Mouse (Mus musculus) layer of hippocampus, postnatal 10 days (tissue): ENCODE results near the gene Lrfn1. TPM values are rescaled to one million over a fixed set of nuclear protein-coding genes. Genes with fewer than 3 reads are reported as not detected.

Experiments
- DNase-seq, 2 experiments: peaks; one replicate each; pipeline ENCODE4 v3.0.0; 2021; ENCODE audit warnings: low spot score in 2 of 2
- long read RNA-seq: library from polyadenylated mRNA; stranded (forward); transcript quantifications from one replicate; pipeline ENCODE4 v2.0.0, GENCODE M21; 2023
- total RNA-seq, 2 experiments: library from RNA; stranded (reverse); gene quantifications; 2 replicates each; pipeline ENCODE4 v1.2.3; 2021

The Lrfn1 gene
- 10 to 100 TPM; 91.8 to 96.1 TPM for total RNA-seq
- long read RNA-seq, transcript Lrfn1-202 (2 exons, 3,060 nt) = major isoform, 7 of 57 reads
- long read RNA-seq, partial matches to known transcripts = 10 of 57 reads
- long read RNA-seq, other reads (novel, unspliced or antisense) = 38 of 57 reads

DNA sequence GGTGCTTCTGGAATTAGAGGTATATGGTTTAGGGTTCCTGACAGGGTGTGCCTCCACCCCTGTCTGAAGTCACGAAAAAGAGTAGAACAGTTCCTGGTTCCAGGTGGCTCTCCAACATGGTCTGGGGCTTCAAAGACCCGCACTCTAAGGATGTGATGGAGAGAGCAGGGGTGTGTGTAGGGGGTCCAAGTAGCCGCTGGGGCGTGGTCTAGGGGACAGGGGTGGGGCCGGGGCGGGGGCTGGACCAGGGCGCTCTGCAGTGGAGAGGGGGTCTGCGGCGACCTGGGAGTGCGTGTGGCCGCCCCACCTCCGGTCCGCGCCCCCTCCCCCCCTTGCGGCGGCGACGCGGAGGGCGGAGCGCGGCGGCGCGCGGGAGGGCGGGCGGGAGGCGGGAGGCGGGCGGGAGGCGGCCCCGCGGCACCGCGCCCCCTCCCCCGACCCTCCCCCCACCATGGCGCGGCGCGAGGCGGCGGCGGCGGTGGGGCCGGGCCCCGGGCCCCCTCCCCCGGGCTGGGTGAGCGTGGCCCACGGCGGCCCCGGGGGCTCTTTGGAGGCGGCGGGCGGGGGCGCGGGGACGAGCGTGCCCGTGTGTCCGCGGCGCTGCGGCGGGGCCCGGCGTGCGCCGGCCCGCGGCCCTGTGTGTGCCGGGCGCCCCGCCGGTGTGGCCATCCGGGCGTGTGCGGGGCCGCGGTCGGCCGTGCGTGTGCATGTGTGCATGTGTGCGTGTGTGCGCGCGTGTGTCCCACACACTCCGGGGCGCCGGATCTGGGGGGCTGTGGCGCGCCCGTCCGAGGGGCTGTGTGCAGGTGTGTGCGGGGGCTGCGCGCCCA is at the start of gene Lrfn1:
TSS of gene Lrfn1 (plus strand) at position 450 of the 830 bp plus-strand sequence.
- DNase-seq = peak; percentile 23 to 49

DNA sequence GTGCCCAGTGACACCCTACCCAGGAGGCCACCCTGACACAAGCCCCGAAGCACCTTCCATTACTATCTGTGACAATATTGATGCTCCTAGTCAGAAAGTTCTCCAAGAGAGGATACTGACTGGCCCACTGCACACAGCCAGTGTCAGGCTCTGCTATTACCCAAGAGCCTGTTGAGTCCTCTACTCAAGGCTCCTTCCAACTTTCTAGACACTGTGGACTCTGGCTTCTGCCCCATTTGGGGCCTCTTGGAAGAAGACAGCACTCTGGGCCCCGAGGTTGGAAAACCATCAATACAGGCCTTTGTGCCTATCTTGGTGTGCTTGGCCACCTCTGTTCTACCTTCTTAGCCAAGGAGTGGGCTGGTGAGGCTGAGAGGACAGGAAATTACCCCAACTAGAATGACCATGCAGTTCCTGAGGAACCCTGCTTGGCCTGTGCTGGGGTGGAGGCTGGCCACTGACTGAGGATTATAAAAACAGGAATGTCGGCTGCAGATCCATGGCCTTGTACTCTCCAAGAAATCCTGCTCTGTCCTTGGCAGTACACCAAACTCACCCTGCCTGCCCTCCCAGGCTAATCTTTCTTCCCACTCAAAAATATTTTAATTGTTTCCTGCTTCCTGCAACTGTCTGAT is 40.8 kb upstream of the Lrfn1 start:
- DNase-seq = no peak

DNA sequence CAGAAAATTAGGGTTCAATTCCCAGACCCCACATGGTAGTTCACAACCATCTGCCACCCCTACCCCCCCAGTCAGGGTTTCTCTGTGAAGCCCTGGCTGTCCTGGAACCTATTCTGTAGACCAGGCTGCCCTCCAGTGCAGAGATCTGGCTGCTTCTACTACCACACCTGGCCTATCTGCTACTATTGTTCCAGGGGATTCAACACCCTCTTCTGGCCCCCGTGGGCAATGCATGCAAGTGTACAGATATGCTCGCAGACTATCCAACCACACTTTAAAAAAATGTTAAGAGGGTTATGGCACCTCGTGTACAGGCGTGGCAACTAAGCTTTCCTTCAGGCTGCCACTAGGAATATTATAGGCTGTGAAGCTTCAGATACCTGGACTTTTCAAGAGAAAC is 39.0 kb upstream of the Lrfn1 start:
- no peak for DNase-seq

DNA sequence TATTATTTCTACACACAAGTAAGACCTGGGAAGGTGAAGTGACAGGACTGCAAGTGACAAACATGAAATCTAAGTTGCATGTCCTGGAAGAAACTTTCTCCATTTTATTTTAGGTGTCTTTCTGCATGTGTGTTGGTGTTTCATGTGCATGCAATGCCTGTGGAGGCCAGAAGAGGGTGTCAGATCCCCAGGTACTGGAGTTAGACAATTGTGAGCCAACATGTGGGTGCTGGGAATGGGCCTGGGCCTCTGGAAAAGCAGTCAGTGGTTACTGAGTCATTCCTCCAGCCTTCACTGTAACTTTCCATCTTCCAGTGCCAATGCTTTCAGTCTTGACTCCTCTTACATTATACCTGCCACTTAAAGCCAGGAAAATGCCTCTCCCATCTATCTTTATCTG is 34.4 kb upstream of the Lrfn1 start:
- DNase-seq = no peak

DNA sequence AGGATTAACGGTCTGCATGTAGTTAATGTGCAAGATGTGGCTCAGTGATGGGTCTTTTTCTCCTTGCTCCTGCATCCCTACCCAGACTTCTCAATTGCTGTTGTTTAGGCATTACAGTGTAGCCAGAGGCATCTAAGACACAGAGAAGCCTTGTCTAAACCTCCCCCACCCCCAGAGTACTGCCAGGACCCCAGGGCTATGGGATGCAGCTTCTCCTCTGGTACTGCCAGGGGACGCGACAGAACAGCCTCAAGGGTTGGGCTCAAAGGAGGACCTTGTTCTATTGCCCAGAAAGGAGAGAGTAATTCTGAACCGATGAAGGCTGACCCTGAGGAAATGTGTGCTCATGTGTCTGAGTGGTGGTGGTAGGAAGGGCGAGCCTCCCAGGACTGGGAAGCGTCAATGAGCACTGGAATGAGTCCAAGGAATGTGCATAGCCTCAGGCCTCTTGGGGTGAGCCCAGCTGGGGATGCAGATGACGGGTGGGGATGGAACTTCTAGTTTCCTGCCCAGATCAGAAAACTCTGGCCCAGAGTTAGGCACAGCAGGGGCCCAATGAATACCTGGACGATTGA is 33.6 kb upstream of the Lrfn1 start:
- DNase-seq = peak in 1 of 2 experiments; percentile 20

DNA sequence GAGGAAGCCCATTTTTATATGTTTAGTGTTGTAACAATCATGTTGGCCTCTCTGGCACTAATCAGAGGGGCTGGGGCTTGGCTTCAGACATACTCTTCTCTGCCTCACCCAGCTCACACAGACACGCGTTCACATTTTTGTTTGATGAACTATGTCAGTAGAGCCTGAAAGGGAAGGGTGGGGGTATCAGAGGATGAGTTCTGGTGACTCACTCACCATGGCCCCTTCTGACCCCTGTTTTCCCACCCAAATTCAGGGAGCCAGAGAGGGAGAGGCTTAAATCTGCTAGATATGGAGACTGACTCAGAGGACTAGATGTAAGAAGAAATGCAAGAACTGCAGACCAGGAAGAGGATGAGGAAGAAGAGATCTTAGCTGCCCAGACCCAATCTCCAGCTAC is 32.4 kb upstream of the Lrfn1 start:
- DNase-seq = no peak

DNA sequence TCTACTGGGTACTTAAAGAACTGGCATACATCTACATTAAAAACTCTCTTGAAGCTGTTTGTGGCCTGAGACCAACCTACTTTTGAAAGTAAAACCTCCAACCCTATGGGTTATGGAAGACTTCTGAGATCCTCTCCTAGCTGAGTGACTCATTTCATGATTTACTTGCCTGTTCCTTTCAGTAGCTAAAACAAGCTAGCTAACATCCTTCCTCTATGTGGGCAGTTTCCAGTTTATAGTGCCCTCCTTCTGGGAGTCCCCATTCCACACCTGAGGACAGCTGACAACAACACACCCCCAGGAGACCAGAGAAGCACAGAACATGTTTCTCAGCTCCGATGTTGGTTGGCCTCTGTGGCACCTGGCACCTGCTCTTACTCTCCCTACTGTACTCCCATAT is 28.8 kb upstream of the Lrfn1 start:
- DNase-seq = no peak

DNA sequence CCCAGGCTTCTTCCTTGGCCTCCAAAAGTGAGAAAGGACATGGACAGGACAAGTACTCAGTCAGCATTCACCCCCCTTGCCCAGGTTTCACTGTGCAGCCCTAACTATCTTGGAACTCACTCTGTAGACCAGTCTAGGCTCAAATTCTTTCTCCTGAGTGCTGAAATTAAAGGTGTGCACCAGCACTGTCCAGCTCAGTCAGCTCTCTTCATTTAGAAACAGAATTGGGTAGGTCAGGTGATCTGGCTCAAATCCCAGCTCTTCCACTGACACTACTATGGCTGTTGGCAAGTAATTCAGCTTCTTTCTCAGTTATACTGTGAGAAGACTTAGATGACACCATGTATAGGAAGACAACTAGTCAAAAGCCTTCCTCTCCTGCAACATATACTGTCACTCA is 24.0 kb upstream of the Lrfn1 start:
- no peak for DNase-seq

DNA sequence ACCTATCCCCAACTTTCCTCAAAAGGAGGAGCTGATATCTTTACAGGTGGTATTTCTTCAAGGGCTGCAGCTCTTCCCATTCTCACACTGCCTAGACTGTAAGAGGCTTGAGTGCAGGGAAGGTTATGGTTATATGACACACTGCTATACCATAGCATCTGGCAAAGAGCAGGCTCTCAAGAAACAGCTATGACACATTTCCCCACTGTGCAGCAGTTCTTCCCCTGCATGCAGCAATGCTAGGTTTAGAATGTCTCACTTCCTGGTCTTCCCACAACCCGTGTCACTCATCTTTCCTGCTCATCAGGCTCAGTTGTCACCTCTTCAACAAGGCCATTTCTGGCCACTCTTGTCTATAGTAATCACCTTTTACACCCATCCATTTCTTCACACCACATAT is 21.3 kb upstream of the Lrfn1 start:
- no peak for DNase-seq

DNA sequence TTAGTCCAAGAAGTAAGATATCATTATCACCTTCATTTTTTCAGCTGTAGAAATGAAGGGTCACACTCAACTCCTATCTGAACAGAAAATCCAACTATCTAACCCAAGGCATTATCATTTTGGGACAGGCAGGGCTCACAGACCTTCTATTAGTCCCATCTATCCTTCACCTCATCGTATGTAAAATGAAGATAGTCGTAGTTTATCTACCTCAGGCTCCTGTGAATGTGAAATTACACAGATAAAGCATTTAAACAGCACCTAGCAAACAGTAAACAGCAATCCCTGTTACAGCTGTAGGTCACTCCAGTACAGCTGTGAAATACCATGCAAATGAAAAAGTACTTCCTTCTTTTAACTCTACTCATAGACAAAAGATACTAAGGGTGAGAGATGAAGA is 19.5 kb upstream of the Lrfn1 start:
- DNase-seq = no peak

DNA sequence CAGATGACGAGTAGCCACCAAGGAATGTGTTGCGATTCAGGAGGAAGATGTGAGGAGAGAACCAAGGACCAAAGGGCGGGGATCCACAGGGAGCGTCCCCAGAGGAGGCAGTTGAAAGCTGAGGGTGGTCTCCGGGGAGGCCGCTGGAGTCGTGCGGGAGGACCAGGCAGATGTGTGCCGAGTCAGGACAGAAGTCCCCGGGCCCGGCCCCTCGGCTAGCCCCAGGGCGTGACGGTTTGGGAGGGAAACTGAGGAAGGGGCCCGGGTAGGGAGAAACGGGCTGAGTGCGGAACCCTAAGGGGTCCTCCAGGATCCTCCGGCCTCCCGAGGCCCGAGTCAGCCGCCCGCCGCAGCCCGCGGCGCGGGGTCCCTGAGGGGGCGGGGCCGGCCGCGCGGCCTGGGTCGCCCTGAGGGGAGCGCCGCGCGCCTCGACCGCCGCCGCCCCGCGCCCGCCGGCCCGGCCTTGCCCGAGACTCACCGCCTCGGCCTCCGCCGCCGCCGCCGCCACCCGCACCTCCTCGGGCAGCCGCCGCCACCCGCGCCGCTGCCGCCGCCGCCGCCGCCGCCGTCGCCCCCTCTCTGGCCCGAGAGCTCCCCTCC is 16.0 kb upstream of the Lrfn1 start:
- peak; percentile 32 to 57 for DNase-seq

DNA sequence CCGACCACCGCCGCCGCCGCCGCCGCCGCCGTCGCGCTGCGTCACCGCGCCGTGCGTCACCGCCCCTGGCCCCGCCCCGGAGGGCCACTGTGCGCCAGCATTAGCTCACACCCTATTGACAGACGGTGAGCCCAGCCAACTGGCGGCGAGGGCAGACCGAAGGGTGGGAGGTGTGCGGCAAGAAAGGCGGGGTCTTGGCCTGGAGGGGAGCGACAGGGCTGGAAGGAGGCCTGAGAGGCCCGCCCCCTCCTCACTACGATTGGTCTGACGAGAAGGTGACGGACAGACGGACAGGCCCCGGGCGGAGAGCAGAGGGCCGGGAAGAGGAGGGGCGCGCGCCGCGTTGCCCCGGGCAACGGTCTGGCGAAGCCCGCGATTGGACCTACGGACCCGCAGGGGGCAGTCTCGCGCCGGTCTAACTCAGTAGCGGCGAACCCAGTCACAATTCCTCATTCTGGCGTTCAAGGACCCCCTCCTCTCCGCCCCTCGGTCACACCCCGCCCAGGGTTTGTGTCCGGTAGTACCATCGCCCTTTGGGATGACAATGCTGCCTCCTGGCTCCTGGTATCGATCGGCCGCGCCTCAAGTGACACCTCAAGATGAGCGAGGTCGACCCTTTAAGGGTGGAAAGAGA is 15.4 kb upstream of the Lrfn1 start:
- peak; percentile 100 for DNase-seq

DNA sequence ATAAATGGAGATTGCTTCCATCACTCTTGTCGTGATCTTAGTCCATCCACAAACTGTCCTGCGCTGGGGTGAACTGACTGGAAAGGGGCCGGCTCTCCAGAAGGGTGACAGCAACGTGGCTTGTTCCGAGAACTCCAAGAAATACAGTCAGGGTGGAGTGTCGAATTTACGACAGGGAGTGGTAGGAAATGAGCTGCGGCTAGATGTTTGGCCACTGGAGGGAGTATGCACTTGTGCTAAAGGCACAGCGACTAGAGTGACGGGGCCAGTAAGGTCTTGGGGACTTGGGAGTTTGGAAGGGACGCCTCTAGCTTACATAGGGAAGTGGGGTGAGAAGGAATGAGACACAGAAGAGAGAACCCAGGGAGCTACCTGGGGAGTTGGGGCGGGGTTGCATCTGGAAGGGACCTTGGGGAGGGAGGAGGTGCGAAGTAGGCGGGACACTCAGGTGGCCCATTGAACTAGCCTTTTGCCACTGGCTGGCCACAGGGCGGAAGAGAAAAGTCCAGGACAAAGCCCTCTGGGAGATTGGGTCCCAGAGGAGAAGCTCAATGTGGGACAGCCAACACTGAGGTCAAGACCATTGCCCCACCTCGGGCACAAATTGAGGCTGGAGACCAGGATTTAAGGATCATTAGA is 14.7 kb upstream of the Lrfn1 start, which contains the start of gene Gmfg:
TSS of gene Gmfg (plus strand) at position 516 of the 639 bp plus-strand sequence.
- DNase-seq = peak; percentile 81 to 82

DNA sequence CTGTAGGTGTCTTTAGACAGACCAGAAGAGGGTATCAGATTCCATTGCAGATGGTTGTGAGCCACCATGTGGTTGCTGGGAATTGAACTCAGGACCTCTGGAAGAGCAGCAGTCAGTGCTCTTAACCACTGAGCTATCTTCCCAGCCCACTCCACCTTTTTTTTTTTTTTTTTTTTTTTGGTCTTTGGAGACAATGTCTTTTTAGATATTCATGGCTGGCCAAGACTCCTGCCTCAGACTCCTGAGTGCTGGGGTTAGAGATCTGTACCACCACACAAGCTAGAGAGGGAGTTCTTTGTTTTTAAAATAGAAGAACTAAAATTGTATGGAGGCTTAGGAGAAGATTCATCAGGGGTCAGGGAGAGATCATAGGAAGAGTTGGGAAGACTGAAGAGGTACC is 13.8 kb upstream of the Lrfn1 start:
- DNase-seq = no peak

DNA sequence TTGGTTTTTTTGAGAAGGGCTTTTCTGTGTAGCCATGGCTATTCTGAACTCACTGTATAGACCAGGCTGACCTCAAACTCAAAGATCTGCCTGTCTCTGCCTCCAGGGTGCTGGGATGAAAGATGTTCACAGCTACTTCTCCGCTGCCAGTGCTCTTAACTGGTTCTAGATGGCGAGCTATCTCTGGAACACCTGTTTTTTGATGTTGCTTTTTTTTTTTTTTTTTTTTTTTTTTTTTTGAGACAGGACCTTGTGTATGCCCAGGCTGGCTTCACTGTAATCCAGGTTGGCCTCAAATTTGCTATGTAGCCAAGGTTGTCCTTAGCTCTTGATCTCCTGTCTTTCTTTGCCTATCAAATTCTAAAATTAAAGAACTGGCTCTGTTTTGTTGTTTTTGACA is 13.0 kb upstream of the Lrfn1 start:
- DNase-seq = no peak

DNA sequence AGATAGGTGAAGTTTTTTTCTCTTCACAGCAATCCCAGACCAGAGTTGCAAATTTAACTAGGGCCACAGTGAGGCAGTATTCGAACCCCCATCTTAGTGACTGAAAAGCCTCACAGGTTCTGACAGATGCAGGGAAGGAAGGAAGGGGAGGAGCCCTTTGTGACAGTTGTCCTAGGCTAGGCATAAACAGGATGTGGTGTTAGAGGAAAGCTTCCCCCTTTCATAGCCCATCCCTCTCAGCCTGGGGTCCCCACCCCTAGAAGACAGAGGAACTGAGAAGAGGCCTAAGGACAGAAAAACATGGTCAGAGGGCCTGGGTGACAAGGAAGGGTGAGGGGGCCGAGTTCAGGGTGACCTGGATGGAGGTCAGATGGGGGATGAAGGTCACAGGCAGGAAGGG is 11.0 kb upstream of the Lrfn1 start:
- DNase-seq = no peak

DNA sequence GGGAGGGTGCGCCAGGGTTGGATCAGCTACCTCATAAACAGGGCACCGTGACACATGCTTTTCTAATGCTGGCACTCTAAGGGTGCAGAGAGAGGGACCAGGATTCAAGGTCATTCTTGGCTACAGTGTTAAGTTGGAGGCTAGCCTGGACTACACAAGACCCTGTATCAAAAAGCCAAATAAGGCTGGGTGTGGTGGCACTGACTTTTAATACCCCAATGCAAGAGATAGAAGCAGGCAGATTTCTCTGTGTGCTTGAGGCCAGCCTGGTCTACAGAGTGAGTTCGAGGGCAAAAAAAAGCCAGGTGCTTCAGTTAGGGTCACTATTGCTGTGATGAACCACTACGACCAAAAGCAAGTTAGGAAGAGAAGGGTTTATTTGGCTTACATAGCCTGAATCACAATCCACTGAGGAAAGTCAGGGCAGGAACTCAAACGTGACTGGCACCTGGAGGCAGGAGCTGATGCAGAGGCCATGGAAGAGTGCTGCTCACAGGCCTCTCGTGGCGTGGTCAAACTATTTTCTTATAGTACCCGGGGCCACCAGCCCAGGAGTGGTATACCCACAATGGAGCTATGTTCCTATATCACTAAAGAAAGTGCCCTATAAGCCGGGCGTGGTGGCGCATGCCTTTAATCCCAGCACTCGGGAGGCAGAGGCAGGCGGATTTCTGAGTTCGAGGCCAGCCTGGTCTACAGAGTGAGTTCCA is 9.8 kb upstream of the Lrfn1 start:
- DNase-seq = no peak

DNA sequence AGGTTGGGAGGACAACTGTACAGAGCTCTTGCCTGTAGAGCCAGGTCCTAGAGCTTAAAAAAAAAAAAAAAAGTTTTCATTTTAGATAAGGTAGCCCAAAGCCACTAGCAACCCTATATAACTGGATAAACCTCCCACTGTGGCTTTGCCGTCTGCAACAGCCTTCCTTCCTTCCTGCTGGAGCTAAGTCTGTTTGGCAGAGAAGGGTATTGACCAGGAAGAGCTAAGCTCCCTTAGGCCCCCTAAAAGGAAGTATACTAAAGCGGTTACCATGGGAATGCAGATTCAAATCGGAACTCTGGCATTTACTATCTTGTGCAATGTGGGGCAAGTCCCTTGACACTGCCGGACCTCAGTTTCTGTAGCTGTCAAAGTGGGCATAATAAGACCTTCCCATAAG is 9.1 kb upstream of the Lrfn1 start:
- DNase-seq = no peak

DNA sequence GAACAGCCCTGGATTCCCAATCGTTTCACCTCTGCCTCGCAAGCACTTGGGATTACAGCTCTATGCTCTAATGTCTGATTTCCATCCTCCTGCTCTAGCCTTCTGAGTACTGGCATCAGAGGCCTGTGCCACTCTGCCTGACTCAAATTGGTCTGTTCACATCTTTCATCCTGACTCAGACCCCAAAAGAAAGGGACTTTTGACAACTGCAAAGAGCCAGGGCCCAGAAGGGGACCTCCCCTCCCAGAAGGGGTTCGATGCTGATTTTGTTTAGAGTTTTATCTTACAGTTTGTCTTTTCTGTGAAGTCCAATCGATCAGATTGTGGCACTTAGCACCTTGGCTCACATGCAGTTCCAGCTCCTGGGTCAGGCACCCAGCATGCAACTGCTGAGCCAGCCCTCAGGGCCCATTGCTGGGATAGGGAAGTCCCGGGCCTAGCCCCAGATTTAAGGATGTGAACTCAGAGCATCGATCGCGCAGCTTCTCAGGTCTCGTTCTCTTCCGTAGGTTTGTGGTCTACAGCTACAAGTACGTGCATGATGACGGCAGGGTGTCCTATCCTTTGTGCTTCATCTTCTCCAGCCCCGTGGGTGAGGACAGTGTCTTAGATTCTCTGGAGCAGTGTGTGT is 7.3 kb upstream of the Lrfn1 start:
- DNase-seq = no peak

DNA sequence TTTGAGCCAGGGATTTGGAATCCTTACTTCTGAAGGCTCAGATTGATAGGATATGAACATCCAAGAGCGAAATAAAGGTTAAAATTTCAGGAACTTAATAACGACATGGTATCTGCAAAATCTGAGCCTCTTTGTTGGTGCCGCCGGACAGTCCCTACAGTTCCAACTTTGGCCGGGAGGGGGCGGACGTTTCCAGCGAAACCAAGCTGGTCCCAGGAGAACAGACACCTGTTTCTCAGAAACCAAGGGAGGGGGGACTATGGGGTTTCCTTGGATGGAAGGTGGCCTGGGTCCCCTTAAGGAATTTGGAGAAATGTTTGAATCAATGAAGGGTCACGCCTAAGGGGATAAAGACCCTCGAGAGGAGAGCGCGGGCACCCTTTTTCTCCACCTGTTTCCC is 5.3 kb upstream of the Lrfn1 start:
- peak; percentile 94 for DNase-seq
